Mouse (Mus musculus) stomach, postnatal 0 days (tissue): Measurements from ENCODE around the gene Slc2a13. TPM values are rescaled to one million over a fixed set of nuclear protein-coding genes. Genes with fewer than 3 reads are reported as not detected.

ENCODE experiments used
- ATAC-seq: fragments of 200-750 bp; cut with Nextera tagmentation; 2 replicates; pipeline ENCODE4 v1.8.0; 2017; ENCODE audit not compliant: low FRiP score, low TSS enrichment
- DNase-seq: peaks from one replicate; pipeline ENCODE4 v3.0.0-alpha.2; 2016; ENCODE audit warnings: low spot score
- H3K27ac ChIP-seq: fragments of 300-500 bp; sonication (generic); replicated peaks from 2 replicates; pipeline ENCODE4 v1.5.1; 2014; ENCODE audit warnings: mild to moderate bottlenecking, control low read depth
- H3K27me3 ChIP-seq: fragments of 300-500 bp; sonication (generic); 2 replicates; pipeline ENCODE4 v1.6.1; 2014; ENCODE audit warnings: low read length; ENCODE audit not compliant: control insufficient read depth, insufficient read depth
- H3K36me3 ChIP-seq: fragments of 300-500 bp; sonication (generic); 2 replicates; pipeline ENCODE4 v1.6.1; 2014; ENCODE audit warnings: low read length, mixed read lengths; ENCODE audit not compliant: control insufficient read depth, insufficient read depth
- H3K4me1 ChIP-seq: fragments of 300-500 bp; sonication (generic); replicated peaks from 2 replicates; pipeline ENCODE4 v1.6.1; 2014; ENCODE audit warnings: antibody characterized with exemption; ENCODE audit not compliant: control insufficient read depth, insufficient read depth
- H3K4me2 ChIP-seq: fragments of 300-500 bp; sonication (generic); replicated peaks from 2 replicates; pipeline ENCODE4 v1.6.1; 2014; ENCODE audit warnings: low read depth, mild to moderate bottlenecking, control low read depth, moderate library complexity
- H3K4me3 ChIP-seq: fragments of 300-500 bp; sonication (generic); 2 replicates; pipeline ENCODE4 v1.5.1; 2014; ENCODE audit warnings: low read depth, low read length, control low read depth
- H3K9ac ChIP-seq: fragments of 300-500 bp; sonication (generic); 2 replicates; pipeline ENCODE4 v1.6.1; 2014; ENCODE audit warnings: mild to moderate bottlenecking, low read length, control low read depth, mixed read lengths
- H3K9me3 ChIP-seq: fragments of 300-500 bp; sonication (generic); 2 replicates; pipeline ENCODE4 v1.6.1; 2016; ENCODE audit warnings: low read length; ENCODE audit not compliant: control insufficient read depth
- CTCF ChIP-seq: IDR thresholded peaks from 2 replicates; pipeline ENCODE4 v1.5.1; 2016; ENCODE audit warnings: antibody characterized with exemption, low read depth, mild to moderate bottlenecking, moderate library complexity
- EP300 ChIP-seq: optimal IDR thresholded peaks from 2 replicates; pipeline ENCODE3; 2016; ENCODE audit warnings: antibody characterized with exemption
- WGBS: fragments of 180-500 bp; shearing (Covaris S2); extraction: QIAGEN DNeasy Blood & Tissue Kit; methylation state at CpG from one replicate; pipeline ENCODE4 v1.1.7; 2014; 5-methylcytosine and 5-hydroxymethylcytosine counted together
- polyA plus RNA-seq: library from polyadenylated mRNA; unstranded; fragments of >200 nt; fragmentation: Nextera tagmentation; extraction: Ambion mirVana; gene quantifications from 2 replicates; pipeline ENCODE4 v1.2.1, GENCODE M21; 2015

Gene Slc2a13
- polyA plus RNA-seq, 1 experiment from 2014 or later: 0.47 TPM

DNA sequence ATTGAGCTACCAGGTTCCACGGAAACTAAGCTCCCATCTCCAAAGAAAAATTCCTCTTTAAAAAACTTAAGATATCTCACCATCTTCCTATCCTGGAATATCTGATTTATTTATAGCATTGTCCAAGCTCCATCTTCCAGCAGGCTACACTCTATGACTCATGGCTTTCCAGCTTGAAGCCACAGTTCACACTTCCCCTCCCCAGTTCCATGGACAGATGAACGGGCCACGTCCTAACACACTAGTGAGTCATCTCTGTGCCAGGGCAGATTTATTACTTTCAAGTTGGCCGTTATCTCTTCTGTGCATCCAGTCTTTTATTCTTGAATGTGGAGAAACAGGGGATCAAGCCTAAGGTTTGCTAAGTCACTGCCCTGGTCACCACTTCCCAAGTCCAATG is 78.0 kb downstream of the Slc2a13 start:
- no peak for ATAC-seq
- no peak for DNase-seq
- 62% methylated on average over 4 of the region's 4 CpGs for WGBS

DNA sequence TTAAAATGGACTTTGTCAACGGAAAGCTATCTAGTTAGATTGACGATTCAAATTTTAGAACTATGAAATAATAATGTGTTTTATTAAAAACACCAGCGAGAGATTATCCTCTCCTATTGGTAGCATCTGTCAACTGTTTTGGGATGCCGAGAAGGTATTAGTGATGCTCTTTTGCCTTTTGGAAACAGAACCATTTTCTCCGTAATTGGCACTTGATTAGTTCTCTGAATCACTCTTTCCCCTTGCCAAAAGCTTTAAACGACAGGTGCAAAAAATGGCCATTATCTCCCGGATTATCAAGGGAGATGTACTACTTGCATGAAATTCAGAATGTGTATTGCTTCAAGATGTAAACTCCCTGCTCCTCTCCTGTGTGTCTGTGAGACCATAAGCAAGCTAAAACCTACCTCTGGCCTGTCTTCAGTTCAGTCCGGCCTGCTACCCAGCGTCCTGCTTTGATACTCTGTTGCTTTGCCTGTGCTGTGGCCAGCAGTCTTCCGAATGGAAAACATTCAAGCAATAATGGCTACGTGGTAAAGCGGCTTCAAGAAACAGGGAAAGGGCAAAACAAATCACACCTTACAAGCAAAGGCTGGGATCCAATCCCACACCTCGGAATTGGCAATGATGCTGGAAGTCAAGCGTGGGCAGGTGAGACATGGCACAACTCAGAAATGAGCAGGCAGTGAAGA is 93.0 kb downstream of the Slc2a13 start:
- TF ChIP-seq CTCF: no peak
- no peak for TF ChIP-seq EP300
- ATAC-seq (no peak), DNase-seq (no peak)
- 88% methylated on average over 14 of the region's 14 CpGs for WGBS
- no peaks in the 10 kb centered on the region for H3K9me3 ChIP-seq
- no peak overlapping the region for H3K9ac ChIP-seq
- no peaks in the 10 kb centered on the region for H3K36me3 ChIP-seq
- H3K27ac ChIP-seq: no peak overlapping the region
- no peaks in the 10 kb centered on the region for H3K27me3 ChIP-seq
- no peak overlapping the region for H3K4me3 ChIP-seq
- no peak overlapping the region for H3K4me2 ChIP-seq
- H3K4me1 ChIP-seq: no peaks in the 10 kb centered on the region

More for the DNA sequence above, 78.0 kb downstream of the Slc2a13 start:
- H3K4me3 ChIP-seq: no peak overlapping the region
- H3K27ac ChIP-seq: no peak overlapping the region
- H3K9me3 ChIP-seq: no peaks in the 10 kb centered on the region
- H3K27me3 ChIP-seq: no peaks in the 10 kb centered on the region
- no peak overlapping the region for H3K9ac ChIP-seq
- H3K4me1 ChIP-seq: no peaks in the 10 kb centered on the region
- H3K4me2 ChIP-seq: no peak overlapping the region
- no peaks in the 10 kb centered on the region for H3K36me3 ChIP-seq
- TF ChIP-seq EP300: no peak
- no peak for TF ChIP-seq CTCF

DNA sequence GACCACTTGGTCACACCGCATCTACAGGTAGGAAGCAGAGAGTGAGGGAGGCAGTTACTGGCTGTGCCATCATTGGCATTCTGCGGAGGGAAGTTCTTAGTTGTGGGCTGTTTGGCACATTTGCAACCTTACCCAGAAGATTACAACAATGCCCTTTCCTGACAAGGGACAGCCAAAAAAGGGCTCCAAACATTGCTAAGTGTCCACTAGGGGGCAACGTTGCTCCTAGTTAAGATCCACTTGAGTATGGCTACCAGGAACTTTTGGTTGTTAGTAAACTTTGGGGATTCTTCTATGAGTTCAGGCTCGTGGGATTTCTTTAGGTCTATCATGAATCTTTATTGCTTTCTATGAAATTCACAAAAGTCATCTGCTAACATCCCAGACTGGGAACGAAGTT is 95.3 kb downstream of the Slc2a13 start:
- H3K9me3 ChIP-seq: no peaks in the 10 kb centered on the region
- no peak for TF ChIP-seq EP300
- TF ChIP-seq CTCF: peak; percentile 86
- H3K36me3 ChIP-seq: no peaks in the 10 kb centered on the region
- H3K4me3 ChIP-seq: no peak overlapping the region
- DNase-seq (peak; percentile 41), ATAC-seq (no peak)
- H3K4me2 ChIP-seq: no peak overlapping the region
- no peak overlapping the region for H3K27ac ChIP-seq
- no peaks in the 10 kb centered on the region for H3K4me1 ChIP-seq
- no peaks in the 10 kb centered on the region for H3K27me3 ChIP-seq
- WGBS: 35% methylated on average over 5 of the region's 5 CpGs
- no peak overlapping the region for H3K9ac ChIP-seq

DNA sequence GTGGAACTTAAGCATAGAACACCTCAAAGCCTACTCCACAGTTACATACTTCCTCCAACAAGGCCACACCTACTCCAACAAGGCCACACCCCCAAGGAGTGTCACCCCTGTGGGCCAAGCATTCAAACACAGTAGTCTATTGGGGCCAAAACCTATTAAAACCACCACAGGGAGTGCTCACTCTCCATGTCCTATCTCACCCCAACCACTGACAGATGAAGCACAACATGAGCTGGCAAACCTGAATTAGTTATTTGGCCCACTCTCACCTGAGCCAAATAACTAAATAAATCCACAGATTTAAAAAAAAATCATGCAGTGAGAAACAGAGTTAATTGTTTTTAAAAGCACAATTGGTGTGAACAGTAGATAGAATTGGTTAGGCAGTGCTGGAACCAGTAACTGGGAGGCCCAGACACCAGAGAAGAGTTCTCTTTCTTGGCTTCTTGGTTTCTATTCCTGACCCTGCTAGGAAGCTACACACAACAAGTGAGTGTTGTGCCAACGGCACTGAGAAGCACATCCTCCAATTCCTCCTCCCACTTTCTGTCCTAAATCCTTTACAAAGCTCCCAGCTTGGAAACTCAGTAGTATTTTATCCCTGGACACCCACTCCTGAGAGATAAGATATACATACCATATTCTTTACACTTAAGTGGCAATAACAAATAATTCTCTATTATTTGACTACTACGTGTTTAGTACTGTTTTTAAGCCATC is 99.2 kb downstream of the Slc2a13 start:
- WGBS: 83% methylated on average over 2 of the region's 2 CpGs
- Histone ChIP-seq H3K4me2 (no peak overlapping the region), H3K4me1 (no peaks in the 10 kb centered on the region), H3K4me3 (no peak overlapping the region), H3K27ac (no peak overlapping the region), H3K9ac (no peak overlapping the region), H3K36me3 (no peaks in the 10 kb centered on the region), H3K27me3 (no peaks in the 10 kb centered on the region), H3K9me3 (no peaks in the 10 kb centered on the region)
- no peak for DNase-seq
- no peak for ATAC-seq
- TF ChIP-seq EP300 (no peak), CTCF (no peak)

DNA sequence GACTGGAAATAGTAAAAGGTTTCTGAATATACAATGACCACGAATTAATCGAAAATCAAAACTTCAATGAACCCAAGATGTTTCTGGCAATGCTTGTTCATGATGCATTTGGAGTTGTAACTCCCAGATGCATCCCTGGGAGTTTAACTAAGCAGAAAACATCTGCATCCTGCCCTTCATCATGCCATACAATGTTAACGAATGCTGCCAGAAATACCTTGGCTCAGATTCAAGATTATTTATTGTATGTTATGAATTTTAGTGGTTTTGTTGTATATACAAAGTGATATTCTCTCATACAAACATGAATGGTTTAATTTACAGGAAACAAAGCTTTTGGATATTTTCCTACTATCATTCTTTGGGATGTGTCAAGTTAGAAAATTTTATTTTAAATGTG is 107.7 kb downstream of the Slc2a13 start:
- WGBS: 54% methylated on average over 3 of the region's 3 CpGs
- H3K4me2 ChIP-seq: no peak overlapping the region
- H3K27me3 ChIP-seq: no peaks in the 10 kb centered on the region
- DNase-seq: no peak
- TF ChIP-seq CTCF (no peak), EP300 (no peak)
- H3K9ac ChIP-seq: no peak overlapping the region
- H3K9me3 ChIP-seq: no peaks in the 10 kb centered on the region
- H3K27ac ChIP-seq: no peak overlapping the region
- ATAC-seq: no peak
- H3K4me1 ChIP-seq: no peaks in the 10 kb centered on the region
- H3K4me3 ChIP-seq: no peak overlapping the region
- no peaks in the 10 kb centered on the region for H3K36me3 ChIP-seq

DNA sequence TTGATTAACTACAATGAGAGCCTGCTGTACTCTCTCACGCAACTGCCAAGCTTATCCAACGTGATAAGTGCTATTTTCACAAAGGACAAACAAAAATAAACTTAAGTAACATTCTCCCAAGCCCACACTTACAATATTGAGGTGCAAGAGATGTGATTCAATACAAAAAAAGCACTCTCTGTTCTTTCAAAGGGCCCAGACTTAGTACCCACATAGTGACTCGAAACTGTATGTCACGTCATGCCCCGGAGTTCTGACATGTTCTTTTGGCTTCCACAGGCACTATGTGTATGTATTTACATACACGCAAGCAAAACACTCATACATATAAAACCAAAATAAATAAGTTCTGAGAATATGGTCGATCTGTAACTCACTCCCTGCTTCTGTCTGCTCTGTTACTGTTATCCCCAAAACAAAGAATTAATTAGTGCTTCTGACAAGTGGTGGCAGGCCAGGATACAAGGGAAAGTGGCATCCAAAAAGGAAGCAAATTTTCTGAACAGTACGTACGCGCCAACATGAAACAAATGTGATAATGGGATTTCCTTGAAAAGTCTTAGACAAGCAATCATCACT is 109.1 kb downstream of the Slc2a13 start:
- H3K4me3 ChIP-seq: no peak overlapping the region
- H3K9ac ChIP-seq: no peak overlapping the region
- WGBS: 88% methylated on average over 10 of the region's 10 CpGs
- H3K27ac ChIP-seq: no peak overlapping the region
- no peaks in the 10 kb centered on the region for H3K4me1 ChIP-seq
- no peaks in the 10 kb centered on the region for H3K27me3 ChIP-seq
- no peaks in the 10 kb centered on the region for H3K9me3 ChIP-seq
- no peaks in the 10 kb centered on the region for H3K36me3 ChIP-seq
- H3K4me2 ChIP-seq: no peak overlapping the region
- no peak for ATAC-seq
- TF ChIP-seq EP300 (no peak), CTCF (no peak)
- DNase-seq: no peak
